25 mouse cellular contexts compared by ENCODE assay signal in genomic region chr17:35248986-35249385, GRCm38 (mm10). TPM values are rescaled to one million over a fixed set of nuclear protein-coding genes. Genes with fewer than 3 reads are reported as not detected.
DNase-seq lines count a peak whose midpoint lies in the region; ATAC-seq lines count a peak whose summit lies in the region.
"Had no signal": no experiment of that assay in that cellular context is flagged by ENCODE, and none has a peak within 500 bp of the region (broad histone marks: within the 10 kb centered on the region; RNA-seq: fewer than 3 reads in every experiment).

No protein-coding gene starts in this region.

- peaks cover 39% of the 10 kb centered on the region for H3K4me1 ChIP-seq in hindbrain, embryonic 13.5 days (replicated peaks)
- peaks cover 26% of the 10 kb centered on the region for H3K4me1 ChIP-seq in hindbrain, embryonic 16.5 days (ENCODE audit: control insufficient read depth, insufficient read depth, low read depth, low read length)
- H3K4me1 ChIP-seq in midbrain, embryonic 11.5 days (ENCODE audit: control insufficient read depth, insufficient read depth, low read length) = peaks cover 19% of the 10 kb centered on the region
- H3K4me1 ChIP-seq in midbrain, embryonic 16.5 days (ENCODE audit: control insufficient read depth, insufficient read depth, low read length) = peaks cover 17% of the 10 kb centered on the region

- no peak overlapping the region for H3K4me2 ChIP-seq in hindbrain, embryonic 13.5 days
- H3K4me2 ChIP-seq in hindbrain, embryonic 16.5 days (ENCODE audit: low read length) = no peak overlapping the region
- H3K4me2 ChIP-seq in midbrain, embryonic 11.5 days = no peak overlapping the region
- no peak overlapping the region for H3K4me2 ChIP-seq in midbrain, embryonic 16.5 days (ENCODE audit: low read length)
- H3K4me2 ChIP-seq: embryonic facial prominence, embryonic 13.5 days; embryonic facial prominence, embryonic 15.5 days; forebrain, embryonic 12.5 days had no signal

- no peak overlapping the region for H3K4me3 ChIP-seq in hindbrain, embryonic 13.5 days
- no peak overlapping the region for H3K4me3 ChIP-seq in hindbrain, embryonic 16.5 days (ENCODE audit: low read length)
- H3K4me3 ChIP-seq in midbrain, embryonic 11.5 days (ENCODE audit: low read depth, low read length) = no peak overlapping the region
- H3K4me3 ChIP-seq in midbrain, embryonic 16.5 days (ENCODE audit: low read depth, low read length) = no peak overlapping the region
- H3K4me3 ChIP-seq: embryonic facial prominence, embryonic 13.5 days; embryonic facial prominence, embryonic 15.5 days; erythroblast, embryonic 14.5 days; forebrain, embryonic 10.5 days; forebrain, embryonic 12.5 days had no signal

- no peak for ATAC-seq in hindbrain, embryonic 13.5 days (ENCODE audit: low FRiP score)
- no peak for ATAC-seq in hindbrain, embryonic 16.5 days
- no peak for ATAC-seq in midbrain, embryonic 11.5 days (ENCODE audit: low FRiP score)
- no peak for ATAC-seq in midbrain, embryonic 16.5 days
- ATAC-seq: CD4-positive, CD25-positive, alpha-beta regulatory T cell, adult 4 months; forebrain, embryonic 14.5 days; forebrain, embryonic 16.5 days had no signal

- 89% methylated on average over 14 of the region's 14 CpGs for WGBS in hindbrain, embryonic 13.5 days
- 85% methylated on average over 14 of the region's 14 CpGs for WGBS in hindbrain, embryonic 16.5 days
- WGBS in midbrain, embryonic 11.5 days = 91% methylated on average over 14 of the region's 14 CpGs
- WGBS in midbrain, embryonic 16.5 days = 90% methylated on average over 14 of the region's 14 CpGs

- H3K9me3 ChIP-seq in hindbrain, embryonic 13.5 days = no peaks in the 10 kb centered on the region
- H3K9me3 ChIP-seq in hindbrain, embryonic 16.5 days (ENCODE audit: control insufficient read depth, low read length) = no peaks in the 10 kb centered on the region
- H3K9me3 ChIP-seq in midbrain, embryonic 11.5 days (ENCODE audit: control insufficient read depth, low read length) = no peaks in the 10 kb centered on the region
- no peaks in the 10 kb centered on the region for H3K9me3 ChIP-seq in midbrain, embryonic 16.5 days (replicated peaks; ENCODE audit: control insufficient read depth, low read length, poor library complexity, severe bottlenecking)
- H3K9me3 ChIP-seq: embryonic facial prominence, embryonic 13.5 days; embryonic facial prominence, embryonic 15.5 days; forebrain, embryonic 10.5 days; forebrain, embryonic 12.5 days had no signal

- H3K27me3 ChIP-seq in hindbrain, embryonic 13.5 days = no peaks in the 10 kb centered on the region
- no peaks in the 10 kb centered on the region for H3K27me3 ChIP-seq in hindbrain, embryonic 16.5 days (replicated peaks; ENCODE audit: control insufficient read depth, insufficient read depth, low read length)
- H3K27me3 ChIP-seq in midbrain, embryonic 11.5 days (ENCODE audit: control insufficient read depth, insufficient read depth, low read length) = no peaks in the 10 kb centered on the region
- H3K27me3 ChIP-seq in midbrain, embryonic 16.5 days (ENCODE audit: control insufficient read depth, insufficient read depth, low read depth, low read length) = no peaks in the 10 kb centered on the region
- H3K27me3 ChIP-seq: embryonic facial prominence, embryonic 13.5 days; embryonic facial prominence, embryonic 15.5 days; forebrain, embryonic 12.5 days had no signal

- H3K27ac ChIP-seq in hindbrain, embryonic 13.5 days = 0 out of 2 replicates have a peak overlapping the region, but pooled peaks have one; percentile 20
- no peak overlapping the region for H3K27ac ChIP-seq in hindbrain, embryonic 16.5 days (ENCODE audit: low read depth, low read length)
- H3K27ac ChIP-seq in midbrain, embryonic 11.5 days (ENCODE audit: low read depth, low read length) = no peak overlapping the region
- H3K27ac ChIP-seq in midbrain, embryonic 16.5 days (ENCODE audit: low read length) = no peak overlapping the region
- H3K27ac ChIP-seq: embryonic facial prominence, embryonic 13.5 days; embryonic facial prominence, embryonic 15.5 days; forebrain, embryonic 10.5 days; forebrain, embryonic 12.5 days had no signal

- peak; percentile 13 for DNase-seq in cerebellum, adult 11-12 months
- no peak for DNase-seq in cerebellum, adult 18-20 months
- DNase-seq in cerebellum, adult 9-11 months = peak; percentile 24
- DNase-seq in cerebellum, postnatal 25 days = no peak
- DNase-seq in midbrain, embryonic 11.5 days (ENCODE audit: low spot score, missing footprints) = peak; percentile 84
- DNase-seq: adrenal gland, adult 2 months; adrenal gland, postnatal 10 days; adrenal gland, postnatal 25 days; B cell, adult 2 months; cerebellum, adult 11 months; embryo, embryonic 11 days had no signal

- H3K9ac ChIP-seq in hindbrain, embryonic 13.5 days = no peak overlapping the region
- H3K9ac ChIP-seq in hindbrain, embryonic 16.5 days (ENCODE audit: low read depth, low read length) = no peak overlapping the region
- no peak overlapping the region for H3K9ac ChIP-seq in midbrain, embryonic 11.5 days (ENCODE audit: low read length)
- H3K9ac ChIP-seq in midbrain, embryonic 16.5 days (ENCODE audit: low read depth, low read length) = no peak overlapping the region
- H3K9ac ChIP-seq: embryonic facial prominence, embryonic 13.5 days; embryonic facial prominence, embryonic 15.5 days; forebrain, embryonic 12.5 days had no signal

- H3K36me3 ChIP-seq in hindbrain, embryonic 13.5 days = peaks cover 99% of the 10 kb centered on the region
- H3K36me3 ChIP-seq in hindbrain, embryonic 16.5 days (ENCODE audit: control insufficient read depth, insufficient read depth, low read length) = peaks cover 89% of the 10 kb centered on the region
- H3K36me3 ChIP-seq in midbrain, embryonic 11.5 days (ENCODE audit: control insufficient read depth, insufficient read depth, low read length) = peaks cover 72% of the 10 kb centered on the region
- H3K36me3 ChIP-seq in midbrain, embryonic 16.5 days (ENCODE audit: control insufficient read depth, insufficient read depth, low read length) = peaks cover 71% of the 10 kb centered on the region

RNA-seq across cellular contexts. Expression of gene Ddx39b, which starts 7.4 kb away (rescaled TPM):
- polyA plus RNA-seq in hindbrain, embryonic 13.5 days (2015; fragmentation: Nextera tagmentation; extraction: Ambion mirVana) = 391 and 410 TPM in 2 replicates
- 331 and 355 TPM in 2 replicates for polyA plus RNA-seq in hindbrain, embryonic 16.5 days (2015; fragmentation: Nextera tagmentation; extraction: Ambion mirVana)
- polyA plus RNA-seq in midbrain, embryonic 11.5 days (2014; fragmentation: Nextera tagmentation; extraction: Ambion mirVana) = 649 and 657 TPM in 2 replicates
- polyA plus RNA-seq in midbrain, embryonic 16.5 days (2015; fragmentation: Nextera tagmentation; extraction: Ambion mirVana) = 339 and 357 TPM in 2 replicates

RNA-seq across cellular contexts. Expression of gene Nfkbil1, which starts 13.4 kb away (rescaled TPM):
- polyA plus RNA-seq in hindbrain, embryonic 13.5 days (2015; fragmentation: Nextera tagmentation; extraction: Ambion mirVana) = 8.4 and 10.8 TPM in 2 replicates
- 9.8 and 10.1 TPM in 2 replicates for polyA plus RNA-seq in hindbrain, embryonic 16.5 days (2015; fragmentation: Nextera tagmentation; extraction: Ambion mirVana)
- polyA plus RNA-seq in midbrain, embryonic 11.5 days (2014; fragmentation: Nextera tagmentation; extraction: Ambion mirVana) = 3.3 and 4.4 TPM in 2 replicates
- polyA plus RNA-seq in midbrain, embryonic 16.5 days (2015; fragmentation: Nextera tagmentation; extraction: Ambion mirVana) = 9.2 and 9.4 TPM in 2 replicates

RNA-seq across cellular contexts. Expression of gene H2-D1, which starts 13.5 kb away (rescaled TPM):
- 73.4 and 73.6 TPM in 2 replicates for polyA plus RNA-seq in hindbrain, embryonic 13.5 days (2015; fragmentation: Nextera tagmentation; extraction: Ambion mirVana)
- polyA plus RNA-seq in hindbrain, embryonic 16.5 days (2015; fragmentation: Nextera tagmentation; extraction: Ambion mirVana) = 125 and 134 TPM in 2 replicates
- polyA plus RNA-seq in midbrain, embryonic 11.5 days (2014; fragmentation: Nextera tagmentation; extraction: Ambion mirVana) = 42.2 and 45.9 TPM in 2 replicates
- polyA plus RNA-seq in midbrain, embryonic 16.5 days (2015; fragmentation: Nextera tagmentation; extraction: Ambion mirVana) = 82.5 and 109 TPM in 2 replicates

RNA-seq across cellular contexts. Expression of gene Atp6v1g2, which starts 15.5 kb away (rescaled TPM):
- 52.4 and 54.2 TPM in 2 replicates for polyA plus RNA-seq in hindbrain, embryonic 13.5 days (2015; fragmentation: Nextera tagmentation; extraction: Ambion mirVana)
- polyA plus RNA-seq in hindbrain, embryonic 16.5 days (2015; fragmentation: Nextera tagmentation; extraction: Ambion mirVana) = 140 and 151 TPM in 2 replicates
- polyA plus RNA-seq in midbrain, embryonic 11.5 days (2014; fragmentation: Nextera tagmentation; extraction: Ambion mirVana) = 17.0 and 17.8 TPM in 2 replicates
- 111 and 139 TPM in 2 replicates for polyA plus RNA-seq in midbrain, embryonic 16.5 days (2015; fragmentation: Nextera tagmentation; extraction: Ambion mirVana)

RNA-seq across cellular contexts. Expression of gene Gm16181, which starts 28.4 kb away (rescaled TPM):
- polyA plus RNA-seq in hindbrain, embryonic 13.5 days (2015; fragmentation: Nextera tagmentation; extraction: Ambion mirVana) = 0.57 and 0.83 TPM in 2 replicates
- 0.34 and 0.45 TPM in 2 replicates for polyA plus RNA-seq in hindbrain, embryonic 16.5 days (2015; fragmentation: Nextera tagmentation; extraction: Ambion mirVana)
- not detected in 2 replicates for polyA plus RNA-seq in midbrain, embryonic 11.5 days (2014; fragmentation: Nextera tagmentation; extraction: Ambion mirVana)
- 0.38 and 0.57 TPM in 2 replicates for polyA plus RNA-seq in midbrain, embryonic 16.5 days (2015; fragmentation: Nextera tagmentation; extraction: Ambion mirVana)
- polyA plus RNA-seq: brain, embryonic 14.5 days; embryonic facial prominence, embryonic 11.5 days; embryonic facial prominence, embryonic 13.5 days; erythroblast, embryonic 14.5 days; forebrain, embryonic 10.5 days; forebrain, embryonic 14.5 days; frontal cortex, adult 2 months had no signal

Comparison
In these comparisons a context has a peak if more than half of its experiments do, and no peak if none do; other contexts are left out.
1. DNase-seq: peak in cerebellum, adult 11-12 months (single experiment), cerebellum, adult 9-11 months (single experiment) and midbrain, embryonic 11.5 days (single experiment); none in cerebellum, adult 18-20 months (0 of 2) and cerebellum, postnatal 25 days (0 of 2).